Mouse (Mus musculus): Measurements from ENCODE around the gene Ezr. TPM values are rescaled to one million over a fixed set of nuclear protein-coding genes. Genes with fewer than 3 reads are reported as not detected.

The Ezr gene
- polyA plus RNA-seq, 1 experiment = 63.0 TPM

DNA sequence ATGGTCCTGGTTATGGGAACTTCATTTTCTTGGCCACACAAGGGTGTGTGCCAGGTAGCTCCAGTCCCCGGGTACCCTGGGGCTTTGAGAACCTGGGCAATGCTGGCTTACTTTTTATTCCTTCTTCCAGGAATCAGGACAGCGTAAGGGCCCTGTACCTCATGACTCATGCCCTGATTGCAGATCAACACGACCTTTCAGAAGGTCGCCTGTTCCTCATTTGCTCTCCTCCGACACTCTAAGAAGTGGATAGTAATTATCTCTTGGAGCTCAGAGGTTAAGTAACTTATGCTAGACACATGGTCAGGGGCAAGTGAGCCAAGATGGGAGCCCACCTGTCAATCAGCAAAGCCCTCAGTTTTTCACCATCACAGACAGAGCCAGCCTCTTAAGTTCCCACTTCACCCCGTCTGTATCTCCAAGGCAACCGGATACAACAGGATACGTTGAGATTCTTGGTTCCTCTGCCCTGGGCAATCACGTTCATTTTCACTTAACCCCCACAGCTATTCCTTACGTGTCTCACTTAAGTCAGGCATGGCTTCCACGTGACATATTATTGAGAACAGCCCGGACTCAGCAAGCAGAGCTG lies 11.7 kb upstream of the Ezr start:
- no peak overlapping the region for H3K4me3 ChIP-seq (ENCODE audit: extremely low read depth, insufficient read depth, insufficient read length)
- H3K4me1 ChIP-seq (ENCODE audit: control insufficient read depth, insufficient read depth, insufficient read length) = no peaks in the 10 kb centered on the region; the same call in 1 of the 2 replicates
- no peaks in the 10 kb centered on the region for H3K36me3 ChIP-seq (ENCODE audit: control insufficient read depth, insufficient read depth, low read length)
- no peaks in the 10 kb centered on the region for H3K27me3 ChIP-seq (ENCODE audit: control insufficient read depth, insufficient read depth, low read length)
- TF ChIP-seq CTCF (IDR thresholded peaks at IDR 0.05; ENCODE audit: extremely low read depth, insufficient read depth, insufficient read length, insufficient replicate concordance) = no peak
- TF ChIP-seq POLR2A (IDR thresholded peaks at IDR 0.05; ENCODE audit: low read depth, low read length) = no peak
- no peak for DNase-seq (ENCODE audit: low read depth in 1 of 2, low spot score in 2 of 2)
- 34% methylated on average over 12 of the region's 12 CpGs for WGBS
- no peak overlapping the region for H3K27ac ChIP-seq (ENCODE audit: insufficient read depth, low read length)

DNA sequence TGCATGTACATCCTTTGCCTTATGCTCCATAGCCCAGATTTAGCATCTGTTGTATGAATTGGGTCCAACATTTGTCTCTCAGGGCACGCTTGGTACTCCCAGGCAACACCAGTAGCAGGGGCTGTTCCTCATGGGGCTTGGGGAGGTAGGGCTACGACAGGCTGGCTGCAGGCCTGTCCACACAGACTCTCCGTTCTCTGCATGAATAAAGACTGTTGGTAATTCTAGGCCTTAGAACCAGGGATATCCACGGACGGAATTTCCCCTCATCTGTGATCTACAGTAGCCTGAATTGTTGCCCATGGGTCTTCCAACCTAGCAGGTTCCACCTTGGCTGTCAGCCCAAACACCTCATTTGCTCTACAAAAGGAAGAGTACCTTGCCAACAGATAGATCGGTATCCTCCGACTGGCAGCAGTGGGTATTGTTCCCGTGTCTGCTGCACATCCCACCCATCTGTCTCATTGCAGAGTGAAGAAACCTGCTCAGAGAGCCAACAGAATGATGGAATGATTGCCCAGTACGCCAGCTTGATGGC lies 7.1 kb upstream of the Ezr start:
- no peak for TF ChIP-seq POLR2A (IDR thresholded peaks at IDR 0.05; ENCODE audit: low read depth, low read length)
- TF ChIP-seq CTCF (IDR thresholded peaks at IDR 0.05; ENCODE audit: extremely low read depth, insufficient read depth, insufficient read length, insufficient replicate concordance) = no peak
- Histone ChIP-seq H3K36me3 (ENCODE audit: control insufficient read depth, insufficient read depth, low read length) (no peaks in the 10 kb centered on the region), H3K4me1 (ENCODE audit: control insufficient read depth, insufficient read depth, insufficient read length) (no peaks in the 10 kb centered on the region; the same call in 1 of the 2 replicates), H3K4me3 (ENCODE audit: extremely low read depth, insufficient read depth, insufficient read length) (no peak overlapping the region), H3K27me3 (ENCODE audit: control insufficient read depth, insufficient read depth, low read length) (no peaks in the 10 kb centered on the region), H3K27ac (ENCODE audit: insufficient read depth, low read length) (no peak overlapping the region)
- no peak for DNase-seq (ENCODE audit: low read depth in 1 of 2, low spot score in 2 of 2)
- WGBS = 94% methylated on average over 9 of the region's 9 CpGs

DNA sequence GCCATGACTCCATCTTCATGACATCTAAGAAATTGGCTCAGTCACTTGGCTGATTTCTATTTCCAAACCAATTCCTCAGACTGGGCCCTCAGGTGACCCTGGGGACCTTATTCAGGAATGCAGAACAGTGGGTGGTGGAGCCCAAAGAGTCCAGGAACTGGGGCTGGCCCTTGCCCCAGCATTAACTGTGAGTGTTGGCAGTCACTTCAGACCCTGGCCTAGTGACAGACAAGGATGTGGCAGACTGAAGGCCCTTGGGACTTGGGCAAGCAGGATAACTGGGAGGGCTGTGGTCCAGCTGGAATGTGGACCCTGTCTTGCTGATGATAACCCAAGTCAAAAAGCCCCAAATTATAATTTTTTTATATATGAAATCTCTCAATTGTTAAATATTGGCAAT lies 6.5 kb upstream of the Ezr start:
- H3K36me3 ChIP-seq (ENCODE audit: control insufficient read depth, insufficient read depth, low read length) = no peaks in the 10 kb centered on the region
- H3K4me3 ChIP-seq (ENCODE audit: extremely low read depth, insufficient read depth, insufficient read length) = no peak overlapping the region
- TF ChIP-seq POLR2A (IDR thresholded peaks at IDR 0.05; ENCODE audit: low read depth, low read length) (no peak), CTCF (IDR thresholded peaks at IDR 0.05; ENCODE audit: extremely low read depth, insufficient read depth, insufficient read length, insufficient replicate concordance) (no peak)
- no peak overlapping the region for H3K27ac ChIP-seq (ENCODE audit: insufficient read depth, low read length)
- no peaks in the 10 kb centered on the region for H3K27me3 ChIP-seq (ENCODE audit: control insufficient read depth, insufficient read depth, low read length)
- no peak for DNase-seq (ENCODE audit: low read depth in 1 of 2, low spot score in 2 of 2)
- H3K4me1 ChIP-seq (ENCODE audit: control insufficient read depth, insufficient read depth, insufficient read length) = no peaks in the 10 kb centered on the region; the same call in 1 of the 2 replicates

DNA sequence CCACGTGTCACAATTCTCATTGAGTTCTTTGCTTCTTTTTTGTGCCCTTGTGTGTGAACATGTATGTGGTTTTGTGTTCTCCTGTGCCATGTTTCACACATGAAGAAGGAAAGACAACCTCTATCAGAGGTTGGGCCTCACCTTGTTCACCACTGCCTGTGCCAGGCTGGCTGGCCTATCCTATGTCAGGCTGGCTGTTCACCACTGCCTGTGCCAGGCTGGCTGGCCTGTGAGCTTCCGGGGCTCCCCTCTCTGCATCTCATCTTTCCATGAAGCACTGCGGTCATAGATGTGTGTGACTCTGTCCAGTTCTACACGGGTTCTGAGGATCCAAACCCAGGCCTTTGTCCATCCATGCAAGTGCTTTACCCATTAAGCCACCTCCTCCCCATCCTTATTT lies 4.7 kb upstream of the Ezr start:
- TF ChIP-seq CTCF (IDR thresholded peaks at IDR 0.05; ENCODE audit: extremely low read depth, insufficient read depth, insufficient read length, insufficient replicate concordance) = no peak
- TF ChIP-seq POLR2A (IDR thresholded peaks at IDR 0.05; ENCODE audit: low read depth, low read length) = no peak
- no peak for DNase-seq (ENCODE audit: low read depth in 1 of 2, low spot score in 2 of 2)
- no peak overlapping the region for H3K27ac ChIP-seq (ENCODE audit: insufficient read depth, low read length)
- no peak overlapping the region for H3K4me3 ChIP-seq (ENCODE audit: extremely low read depth, insufficient read depth, insufficient read length)
- WGBS = 87% methylated on average over 4 of the region's 4 CpGs
- no peaks in the 10 kb centered on the region for H3K27me3 ChIP-seq (ENCODE audit: control insufficient read depth, insufficient read depth, low read length)
- H3K36me3 ChIP-seq (ENCODE audit: control insufficient read depth, insufficient read depth, low read length) = no peaks in the 10 kb centered on the region
- H3K4me1 ChIP-seq (ENCODE audit: control insufficient read depth, insufficient read depth, insufficient read length) = no peaks in the 10 kb centered on the region

DNA sequence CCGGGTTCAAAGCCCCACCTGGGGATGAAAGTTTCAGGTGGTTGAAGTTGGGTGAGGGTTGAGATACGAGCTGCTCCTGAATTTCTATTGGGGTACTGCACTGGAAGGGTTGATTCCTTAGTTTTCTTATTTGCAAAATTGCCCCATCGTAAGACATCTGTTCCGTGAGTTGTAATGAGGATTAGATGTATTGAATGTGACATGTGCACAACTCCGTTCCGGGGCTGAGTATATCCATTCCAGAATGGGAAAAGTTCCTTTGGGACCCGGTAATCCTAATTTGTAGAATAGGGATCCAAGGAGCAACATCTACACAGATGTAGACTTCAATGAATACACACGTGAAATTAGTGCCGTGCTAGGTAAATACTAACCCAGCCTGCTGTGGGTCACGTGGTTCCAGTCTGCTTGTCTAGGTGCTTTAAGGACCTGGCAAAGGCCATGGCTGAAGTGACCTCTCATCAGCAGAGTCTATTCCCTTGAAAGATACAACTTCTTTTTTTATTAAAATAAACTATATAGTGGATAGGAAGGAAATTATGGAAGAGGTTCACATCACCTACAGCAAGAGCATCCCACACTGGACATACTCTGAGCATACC lies 1.3 kb upstream of the Ezr start:
- TF ChIP-seq POLR2A (IDR thresholded peaks at IDR 0.05; ENCODE audit: low read depth, low read length) (no peak), CTCF (IDR thresholded peaks at IDR 0.05; ENCODE audit: extremely low read depth, insufficient read depth, insufficient read length, insufficient replicate concordance) (no peak)
- no peak for DNase-seq (ENCODE audit: low read depth in 1 of 2, low spot score in 2 of 2)
- 67% methylated on average over 10 of the region's 10 CpGs for WGBS
- no peaks in the 10 kb centered on the region for H3K27me3 ChIP-seq (ENCODE audit: control insufficient read depth, insufficient read depth, low read length)
- H3K4me1 ChIP-seq (ENCODE audit: control insufficient read depth, insufficient read depth, insufficient read length) = peaks cover 10% of the 10 kb centered on the region; the same call in 1 of the 2 replicates
- H3K36me3 ChIP-seq (ENCODE audit: control insufficient read depth, insufficient read depth, low read length) = no peaks in the 10 kb centered on the region
- 0 out of 2 replicates have a peak overlapping the region, but pooled peaks have one; percentile 95 for H3K4me3 ChIP-seq (ENCODE audit: extremely low read depth, insufficient read depth, insufficient read length)
- H3K27ac ChIP-seq (ENCODE audit: insufficient read depth, low read length) = no peak overlapping the region

GRCm38 (mm10) chr17:6783006-6783661 lies 550 bp upstream of the Ezr start:
- DNase-seq (ENCODE audit: low read depth in 1 of 2, low spot score in 2 of 2) = peak in 1 of 2 experiments; percentile 51
- TF ChIP-seq CTCF (IDR thresholded peaks at IDR 0.05; ENCODE audit: extremely low read depth, insufficient read depth, insufficient read length, insufficient replicate concordance) = no peak
- TF ChIP-seq POLR2A (IDR thresholded peaks at IDR 0.05; ENCODE audit: low read depth, low read length) = peak; percentile 9
- Histone ChIP-seq H3K4me3 (ENCODE audit: extremely low read depth, insufficient read depth, insufficient read length) (peak overlapping the region; percentile 95), H3K4me1 (ENCODE audit: control insufficient read depth, insufficient read depth, insufficient read length) (peaks cover 10% of the 10 kb centered on the region; the same call in 1 of the 2 replicates), H3K36me3 (ENCODE audit: control insufficient read depth, insufficient read depth, low read length) (no peaks in the 10 kb centered on the region), H3K27me3 (ENCODE audit: control insufficient read depth, insufficient read depth, low read length) (no peaks in the 10 kb centered on the region), H3K27ac (ENCODE audit: insufficient read depth, low read length) (peak overlapping the region; percentile 98)
- WGBS = under 1% methylated on average over 58 of the region's 58 CpGs
